Mouse (Mus musculus): ENCODE measurements around the gene Traf3ip2.

DNA sequence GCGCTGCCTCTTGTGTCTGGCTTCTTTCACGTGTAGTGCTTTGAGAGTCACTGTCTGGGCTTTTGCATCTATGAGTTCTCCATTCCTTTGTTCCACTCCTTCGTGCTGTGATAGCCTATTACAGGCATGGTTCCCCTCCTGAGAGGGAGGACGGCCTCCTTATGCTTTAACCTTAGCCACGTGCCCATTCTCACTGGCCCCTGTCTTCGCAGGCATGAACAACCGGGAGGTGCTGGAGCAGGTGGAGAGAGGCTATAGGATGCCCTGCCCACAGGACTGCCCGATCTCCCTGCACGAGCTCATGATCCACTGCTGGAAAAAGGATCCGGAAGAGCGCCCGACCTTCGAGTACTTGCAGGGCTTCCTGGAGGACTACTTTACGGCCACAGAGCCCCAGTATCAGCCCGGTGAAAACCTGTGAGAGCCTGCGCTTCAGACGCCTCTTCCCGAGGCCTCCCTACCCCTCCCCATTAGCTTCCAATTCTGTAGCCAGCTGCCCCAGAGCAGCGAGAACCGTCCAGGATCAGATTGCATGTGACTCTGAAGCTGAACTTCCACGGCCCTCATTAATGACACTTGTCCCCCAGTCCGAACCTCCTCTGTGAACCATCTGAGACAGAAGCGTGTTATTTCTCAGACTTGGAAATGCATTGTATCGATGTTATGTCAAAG, 49.0 kb upstream of the Traf3ip2 start:
- TF ChIP-seq CTCF (IDR thresholded peaks at IDR 0.05; ENCODE audit: low read depth, low read length): no peak
- TF ChIP-seq POLR2A (IDR thresholded peaks at IDR 0.05; ENCODE audit: extremely low read depth, insufficient read depth, low read length): no peak
